Mouse (Mus musculus) layer of hippocampus, adult 11-12 months (tissue): ENCODE results near the gene Hoxb4.

Experiments
- DNase-seq: peaks from one replicate; pipeline ENCODE4 v3.0.0; 2022; ENCODE audit warnings: low spot score

Hoxb4 gene

GRCm38 (mm10) chr11:96334002-96334364 is 15.9 kb downstream of the Hoxb4 start:
- no peak for DNase-seq

- no peak for DNase-seq
These were observed 16.9 kb downstream of the Hoxb4 start for GRCm38 (mm10) chr11:96334998-96335397.

- no peak for DNase-seq
These were observed 18.5 kb downstream of the Hoxb4 start for GRCm38 (mm10) chr11:96336597-96336996.

GRCm38 (mm10) chr11:96337026-96337425 is 19.0 kb downstream of the Hoxb4 start:
- no peak for DNase-seq

GRCm38 (mm10) chr11:96338957-96339855 is 21.1 kb downstream of the Hoxb4 start:
- no peak for DNase-seq

- DNase-seq: no peak
These were observed 22.8 kb downstream of the Hoxb4 start for GRCm38 (mm10) chr11:96340698-96341365.

GRCm38 (mm10) chr11:96341701-96342575 is 23.9 kb downstream of the Hoxb4 start:
- DNase-seq: no peak

GRCm38 (mm10) chr11:96342576-96342930 is 24.5 kb downstream of the Hoxb4 start:
- no peak for DNase-seq

GRCm38 (mm10) chr11:96343206-96343745 is 25.2 kb downstream of the Hoxb4 start:
- DNase-seq: no peak

- DNase-seq: no peak
These were observed 26.2 kb downstream of the Hoxb4 start for GRCm38 (mm10) chr11:96344061-96344877.

- DNase-seq: no peak
These were observed 26.8 kb downstream of the Hoxb4 start for GRCm38 (mm10) chr11:96344878-96345159.

GRCm38 (mm10) chr11:96345220-96345892 is 27.3 kb downstream of the Hoxb4 start:
- no peak for DNase-seq

GRCm38 (mm10) chr11:96345893-96346806 is 28.1 kb downstream of the Hoxb4 start:
- no peak for DNase-seq

GRCm38 (mm10) chr11:96346916-96347520 is 29.0 kb downstream of the Hoxb4 start:
- no peak for DNase-seq

- DNase-seq: no peak
These were observed 29.6 kb downstream of the Hoxb4 start for GRCm38 (mm10) chr11:96347717-96348116.

- DNase-seq: no peak
These were observed 30.3 kb downstream of the Hoxb4 start for GRCm38 (mm10) chr11:96348141-96348928.

- no peak for DNase-seq
These were observed 30.9 kb downstream of the Hoxb4 start for GRCm38 (mm10) chr11:96348988-96349387.

GRCm38 (mm10) chr11:96349491-96350340 is 31.6 kb downstream of the Hoxb4 start:
- DNase-seq: no peak
